Mouse (Mus musculus) stomach, embryonic 16.5 days (tissue): ENCODE results near the gene Gstm3. TPM values are rescaled to one million over a fixed set of nuclear protein-coding genes. Genes with fewer than 3 reads are reported as not detected.

Experiments
- polyA plus RNA-seq: library from polyadenylated mRNA; unstranded; fragments of >200 nt; fragmentation: Nextera tagmentation; extraction: Ambion mirVana; gene quantifications from 2 replicates; pipeline ENCODE4 v1.2.1, GENCODE M21; 2015

Gene Gstm3
- polyA plus RNA-seq, 1 experiment from 2014 or later, result 63.5 TPM

Other genes starting within 250 kb of the Gstm3 start
- 19.2 and 20.2 TPM in 2 replicates for gene Csf1, start 208.8 kb downstream of the Gstm3 start, polyA plus RNA-seq
- gene Eps8l3, start 92.1 kb downstream of the Gstm3 start, polyA plus RNA-seq, result 33.0 and 35.9 TPM in 2 replicates
- gene Gstm5, start 73.5 kb downstream of the Gstm3 start, polyA plus RNA-seq, result 131 and 144 TPM in 2 replicates
- gene Gstm7, start 37.5 kb downstream of the Gstm3 start, polyA plus RNA-seq, result 24.7 and 24.8 TPM in 2 replicates
- 10.4 and 11.2 TPM in 2 replicates for gene Gstm6, start 25.5 kb downstream of the Gstm3 start, polyA plus RNA-seq
- gene Gstm2, start 17.2 kb upstream of the Gstm3 start, polyA plus RNA-seq, result 196 and 225 TPM in 2 replicates
- 513 and 679 TPM in 2 replicates for gene Gstm1, start 48.7 kb upstream of the Gstm3 start, polyA plus RNA-seq
- 26.5 and 29.6 TPM in 2 replicates for gene Gstm4, start 75.6 kb upstream of the Gstm3 start, polyA plus RNA-seq
- 49.8 and 51.9 TPM in 2 replicates for gene Ampd2, start 117.4 kb upstream of the Gstm3 start, polyA plus RNA-seq
- 1.3 TPM in 2 replicates for gene Gnat2, start 123.5 kb upstream of the Gstm3 start, polyA plus RNA-seq
- 177 and 182 TPM in 2 replicates for gene Gnai3, start 176.9 kb upstream of the Gstm3 start, polyA plus RNA-seq
- 0.15 and 0.20 TPM in 2 replicates for gene Gpr61, start 185.6 kb upstream of the Gstm3 start, polyA plus RNA-seq
- 2.4 and 3.1 TPM in 2 replicates for gene Amigo1, start 217.1 kb upstream of the Gstm3 start, polyA plus RNA-seq
- 4.3 and 4.4 TPM in 2 replicates for gene Cyb561d1, start 231.9 kb upstream of the Gstm3 start, polyA plus RNA-seq
- 11.5 and 12.5 TPM in 2 replicates for gene Atxn7l2, start 241.7 kb upstream of the Gstm3 start, polyA plus RNA-seq